Mouse (Mus musculus): ENCODE data around the gene Ube2s. TPM values are rescaled to one million over a fixed set of nuclear protein-coding genes. Genes with fewer than 3 reads are reported as not detected.
"Not testable (repeated sequence)": the region's sequence is repeated elsewhere in the genome, so short reads cannot be mapped to it uniquely, and the experiment has no call there.

Gene Ube2s
- polyA plus RNA-seq, 1 experiment = 181 TPM

GRCm38 (mm10) chr7:4795767-4796433 is 16.5 kb downstream of the Ube2s start:
- H3K4me1 ChIP-seq (ENCODE audit: control insufficient read depth, insufficient read depth, low read length) = peaks cover 3% of the 10 kb centered on the region; the same call in 1 of the 2 replicates
- no peak overlapping the region for H3K27ac ChIP-seq (ENCODE audit: insufficient read depth, low read length)
- H3K4me3 ChIP-seq (ENCODE audit: insufficient read depth, low read length) = no peak overlapping the region
- TF ChIP-seq CTCF (IDR thresholded peaks at IDR 0.05; ENCODE audit: extremely low read depth, insufficient read depth, low read length) = peak; percentile 45; the same call in 1 of the 2 replicates
- peak; percentile 32; the same call in 1 of the 2 replicates for TF ChIP-seq POLR2A (IDR thresholded peaks at IDR 0.05; ENCODE audit: extremely low read depth, insufficient read depth, low read length)

- H3K27ac ChIP-seq (ENCODE audit: insufficient read depth, low read length) = no peak overlapping the region
- peaks cover 3% of the 10 kb centered on the region; the same call in 1 of the 2 replicates for H3K4me1 ChIP-seq (ENCODE audit: control insufficient read depth, insufficient read depth, low read length)
- TF ChIP-seq CTCF (IDR thresholded peaks at IDR 0.05; ENCODE audit: extremely low read depth, insufficient read depth, low read length) (no peak), POLR2A (IDR thresholded peaks at IDR 0.05; ENCODE audit: extremely low read depth, insufficient read depth, low read length) (no peak)
- no peak overlapping the region; the same call in 1 of the 2 replicates for H3K4me3 ChIP-seq (ENCODE audit: insufficient read depth, low read length)
Observed at GRCm38 (mm10) chr7:4794631-4795168, 17.7 kb downstream of the Ube2s start.

- Histone ChIP-seq H3K4me1 (ENCODE audit: control insufficient read depth, insufficient read depth, low read length) (peaks cover 4% of the 10 kb centered on the region; the same call in 1 of the 2 replicates), H3K27ac (ENCODE audit: insufficient read depth, low read length) (no peak overlapping the region), H3K4me3 (ENCODE audit: insufficient read depth, low read length) (peak overlapping the region; percentile 71)
- TF ChIP-seq POLR2A (IDR thresholded peaks at IDR 0.05; ENCODE audit: extremely low read depth, insufficient read depth, low read length) (no peak), CTCF (IDR thresholded peaks at IDR 0.05; ENCODE audit: extremely low read depth, insufficient read depth, low read length) (no peak)
Observed at GRCm38 (mm10) chr7:4793674-4794073, 18.7 kb downstream of the Ube2s start.

- not testable (repeated sequence) for H3K4me1 ChIP-seq (ENCODE audit: control insufficient read depth, insufficient read depth, low read length); H3K27ac ChIP-seq (ENCODE audit: insufficient read depth, low read length)
- peak overlapping the region; percentile 71 for H3K4me3 ChIP-seq (ENCODE audit: insufficient read depth, low read length)
Observed at GRCm38 (mm10) chr7:4793248-4793647, 19.1 kb downstream of the Ube2s start.

- Histone ChIP-seq H3K27ac (ENCODE audit: insufficient read depth, low read length) (peak within 1 kb of the TSS; percentile 67), H3K4me1 (ENCODE audit: control insufficient read depth, insufficient read depth, low read length) (peaks cover 5% of the 10 kb centered on the region; the same call in 1 of the 2 replicates), H3K4me3 (ENCODE audit: insufficient read depth, low read length) (peak within 1 kb of the TSS; percentile 71)
- TF ChIP-seq CTCF (IDR thresholded peaks at IDR 0.05; ENCODE audit: extremely low read depth, insufficient read depth, low read length) (no peak), POLR2A (IDR thresholded peaks at IDR 0.05; ENCODE audit: extremely low read depth, insufficient read depth, low read length) (peak; percentile 98)
Observed at GRCm38 (mm10) chr7:4792278-4793212, 19.8 kb downstream of the Ube2s start, which contains the start of gene Rpl28. Gene Rpl28, plus strand, starts transcription at chr7:4792874.

GRCm38 (mm10) chr7:4789436-4789935 is 22.9 kb downstream of the Ube2s start, which contains the start of gene Tmem238:
Gene Tmem238, minus strand, starts transcription at chr7:4789656.
- TF ChIP-seq CTCF (IDR thresholded peaks at IDR 0.05; ENCODE audit: extremely low read depth, insufficient read depth, low read length) = no peak
- no peak for TF ChIP-seq POLR2A (IDR thresholded peaks at IDR 0.05; ENCODE audit: extremely low read depth, insufficient read depth, low read length)
- peak within 1 kb of the TSS; percentile 64 for H3K4me3 ChIP-seq (ENCODE audit: insufficient read depth, low read length)
- H3K27ac ChIP-seq (ENCODE audit: insufficient read depth, low read length) = no peak within 1 kb of the TSS
- peaks cover 5% of the 10 kb centered on the region; the same call in 1 of the 2 replicates for H3K4me1 ChIP-seq (ENCODE audit: control insufficient read depth, insufficient read depth, low read length)

- no peak overlapping the region for H3K27ac ChIP-seq (ENCODE audit: insufficient read depth, low read length)
- peak; percentile 36; the same call in 1 of the 2 replicates for TF ChIP-seq POLR2A (IDR thresholded peaks at IDR 0.05; ENCODE audit: extremely low read depth, insufficient read depth, low read length)
- TF ChIP-seq CTCF (IDR thresholded peaks at IDR 0.05; ENCODE audit: extremely low read depth, insufficient read depth, low read length) = no peak
- H3K4me3 ChIP-seq (ENCODE audit: insufficient read depth, low read length) = peak overlapping the region; percentile 64
Observed at GRCm38 (mm10) chr7:4788499-4789435, 23.6 kb downstream of the Ube2s start.

GRCm38 (mm10) chr7:4783667-4784268 is 28.6 kb downstream of the Ube2s start:
- Histone ChIP-seq H3K27ac (ENCODE audit: insufficient read depth, low read length) (no peak overlapping the region), H3K4me1 (ENCODE audit: control insufficient read depth, insufficient read depth, low read length) (peaks cover 2% of the 10 kb centered on the region; the same call in 1 of the 2 replicates), H3K4me3 (ENCODE audit: insufficient read depth, low read length) (no peak overlapping the region)
- TF ChIP-seq POLR2A (IDR thresholded peaks at IDR 0.05; ENCODE audit: extremely low read depth, insufficient read depth, low read length) (no peak), CTCF (IDR thresholded peaks at IDR 0.05; ENCODE audit: extremely low read depth, insufficient read depth, low read length) (no peak)

More at GRCm38 (mm10) chr7:4788499-4789435, 23.6 kb downstream of the Ube2s start:
- peaks cover 3% of the 10 kb centered on the region; the same call in 1 of the 2 replicates for H3K4me1 ChIP-seq (ENCODE audit: control insufficient read depth, insufficient read depth, low read length)
